Comparison of ENCODE assay signal across 20 mouse cellular contexts in the genomic region with DNA sequence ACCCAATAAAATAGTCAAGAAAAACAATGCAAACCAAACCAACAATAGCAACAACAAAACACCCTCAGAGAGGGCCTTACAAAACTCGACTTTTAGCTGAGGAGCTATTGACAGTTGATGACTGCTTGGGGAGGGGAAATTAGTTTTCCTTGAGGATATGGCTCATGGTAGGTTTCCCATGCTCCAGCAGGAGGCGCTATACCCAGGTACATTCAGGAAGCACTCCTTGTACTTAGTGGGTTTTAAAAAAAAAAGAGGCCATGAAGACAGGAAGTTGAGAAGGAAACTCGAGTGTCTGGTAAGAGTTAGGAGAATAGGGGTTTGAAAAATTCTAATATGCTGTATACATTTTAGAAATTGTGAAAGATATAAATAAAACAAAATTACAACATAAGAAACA.
DNase-seq lines count a peak whose midpoint lies in the region; ATAC-seq and TF ChIP-seq lines count a peak whose summit lies in the region.
"Had no signal": no experiment of that assay in that cellular context is flagged by ENCODE, and none has a peak within 500 bp of the region (broad histone marks: within the 10 kb centered on the region; RNA-seq: fewer than 3 reads in every experiment).

No protein-coding gene starts in this region.

- 72% methylated on average over 3 of the region's 3 CpGs for WGBS in intestine, postnatal 0 days
- WGBS in intestine, embryonic 16.5 days, result 66% methylated on average over 3 of the region's 3 CpGs
- WGBS in liver, embryonic 14.5 days (ENCODE audit: insufficient replicate concordance), result 27% methylated on average over 3 of the region's 3 CpGs

- TF ChIP-seq EP300 in liver, embryonic 14.5 days (IDR thresholded peaks at IDR 0.05; ENCODE audit: low read depth), result no peak
- TF ChIP-seq EP300 in MEL (IDR thresholded peaks at IDR 0.05; ENCODE audit: low read depth in 1 of 2, low read length in 2 of 2), result no peak

- no peak for ATAC-seq in intestine, postnatal 0 days
- no peak for ATAC-seq in intestine, embryonic 16.5 days
- ATAC-seq in liver, embryonic 14.5 days (ENCODE audit: insufficient read depth), result no peak
- ATAC-seq: forebrain, embryonic 13.5 days; hindbrain, embryonic 16.5 days; inflammation-experienced regulatory T-cells, adult 6 months had no signal

- peak; percentile 22; the same call in 1 of the 2 replicates for TF ChIP-seq CTCF in intestine, postnatal 0 days (IDR thresholded peaks at IDR 0.05; ENCODE audit: low read depth)
- peak; percentile 14; the same call in 1 of the 2 replicates for TF ChIP-seq CTCF in liver, embryonic 14.5 days (IDR thresholded peaks at IDR 0.05; ENCODE audit: low read depth)
- peak in 2 of 3 experiments; percentile 14 to 22; a peak in 2 of 6 replicates for TF ChIP-seq CTCF in MEL (IDR thresholded peaks at IDR 0.05 in 2 of 3, conservative IDR thresholded peaks at IDR 0.05 in 1 of 3; ENCODE audit: control insufficient read depth in 1 of 3, insufficient read depth in 1 of 3, low read depth in 2 of 3, low read length in 3 of 3, poor library complexity in 1 of 3, severe bottlenecking in 1 of 3)

- no peak for DNase-seq in liver, embryonic 14.5 days (ENCODE audit: low read depth in 3 of 3, low spot score in 3 of 3)
- DNase-seq in liver (no peak), MEL (ENCODE audit: low read depth, low spot score) (no peak), R1 (ENCODE audit: low read depth, low spot score) (peak; percentile 22)
- no peak for DNase-seq in heart, adult 8-10 months (ENCODE audit: low spot score)
- DNase-seq: adrenal gland, postnatal 10 days; cerebellum, adult 18-20 months; cerebellum, adult 9-11 months; cerebellum, postnatal 36 days; gastrocnemius, postnatal 14 days; heart, postnatal 4 days had no signal

- no peaks in the 10 kb centered on the region for H3K27me3 ChIP-seq in intestine, postnatal 0 days (replicated peaks; ENCODE audit: control insufficient read depth, insufficient read depth, low read length)
- H3K27me3 ChIP-seq in intestine, embryonic 16.5 days (replicated peaks; ENCODE audit: control insufficient read depth, insufficient read depth, low read length), result no peaks in the 10 kb centered on the region
- no peaks in the 10 kb centered on the region for H3K27me3 ChIP-seq in liver, embryonic 14.5 days (ENCODE audit: control insufficient read depth, insufficient read depth, low read length)
- H3K27me3 ChIP-seq in MEL (ENCODE audit: control insufficient read depth in 1 of 2, insufficient read depth in 2 of 2, low read length in 2 of 2), result no peaks in the 10 kb centered on the region
- H3K27me3 ChIP-seq: CH12.LX; embryonic facial prominence, embryonic 13.5 days; forebrain, embryonic 13.5 days; heart, embryonic 13.5 days; hindbrain, embryonic 12.5 days had no signal

- H3K9me3 ChIP-seq in intestine, postnatal 0 days (ENCODE audit: control insufficient read depth), result no peaks in the 10 kb centered on the region
- H3K9me3 ChIP-seq in intestine, embryonic 16.5 days (ENCODE audit: control insufficient read depth, low read length), result no peaks in the 10 kb centered on the region
- no peaks in the 10 kb centered on the region for H3K9me3 ChIP-seq in liver, embryonic 14.5 days (ENCODE audit: control insufficient read depth, low read length)
- no peaks in the 10 kb centered on the region for H3K9me3 ChIP-seq in MEL (replicated peaks; ENCODE audit: insufficient read depth, low read length)
- H3K9me3 ChIP-seq: embryonic facial prominence, embryonic 13.5 days; forebrain, embryonic 13.5 days; heart, embryonic 13.5 days; hindbrain, embryonic 12.5 days had no signal

- no peaks in the 10 kb centered on the region for H3K4me1 ChIP-seq in intestine, postnatal 0 days (replicated peaks; ENCODE audit: control insufficient read depth, insufficient read depth, low read length)
- H3K4me1 ChIP-seq in intestine, embryonic 16.5 days (ENCODE audit: control insufficient read depth, insufficient read depth, low read length), result no peaks in the 10 kb centered on the region
- no peaks in the 10 kb centered on the region for H3K4me1 ChIP-seq in liver, embryonic 14.5 days (replicated peaks; ENCODE audit: control insufficient read depth in 2 of 2, insufficient read depth in 2 of 2, low read length in 1 of 2)
- H3K4me1 ChIP-seq in MEL (ENCODE audit: control insufficient read depth in 1 of 2, insufficient read depth in 2 of 2, low read length in 2 of 2), result no peaks in the 10 kb centered on the region

- no peak overlapping the region for H3K4me2 ChIP-seq in intestine, postnatal 0 days (replicated peaks; ENCODE audit: low read depth)
- no peak overlapping the region for H3K4me2 ChIP-seq in intestine, embryonic 16.5 days (ENCODE audit: low read depth, low read length)
- H3K4me2 ChIP-seq in liver, embryonic 14.5 days (ENCODE audit: low read depth), result no peak overlapping the region
- H3K4me2 ChIP-seq: embryonic facial prominence, embryonic 13.5 days; forebrain, embryonic 13.5 days; heart, embryonic 13.5 days; hindbrain, embryonic 12.5 days had no signal

- no peak for TF ChIP-seq POLR2A in MEL (IDR thresholded peaks at IDR 0.05; ENCODE audit: control insufficient read depth in 1 of 2, insufficient read depth in 1 of 2, low read depth in 1 of 2, low read length in 2 of 2, poor library complexity in 1 of 2)

- no peaks in the 10 kb centered on the region for H3K36me3 ChIP-seq in intestine, postnatal 0 days (ENCODE audit: control insufficient read depth, insufficient read depth)
- H3K36me3 ChIP-seq in intestine, embryonic 16.5 days (ENCODE audit: control insufficient read depth, insufficient read depth, low read length), result no peaks in the 10 kb centered on the region
- H3K36me3 ChIP-seq in liver, embryonic 14.5 days (replicated peaks; ENCODE audit: control insufficient read depth, insufficient read depth, low read depth), result no peaks in the 10 kb centered on the region
- no peaks in the 10 kb centered on the region for H3K36me3 ChIP-seq in MEL (ENCODE audit: control insufficient read depth in 1 of 2, insufficient read depth in 2 of 2, low read length in 2 of 2)
- H3K36me3 ChIP-seq: embryonic facial prominence, embryonic 13.5 days; heart, embryonic 13.5 days; hindbrain, embryonic 12.5 days had no signal

- no peak for TF ChIP-seq RAD21 in MEL (IDR thresholded peaks at IDR 0.05; ENCODE audit: low read depth, low read length)

- no peaks in the 10 kb centered on the region for H3K79me2 ChIP-seq in MEL (ENCODE audit: control insufficient read depth, insufficient read depth, low read length, poor library complexity)

- no peak overlapping the region for H3K9ac ChIP-seq in intestine, postnatal 0 days (ENCODE audit: low read depth, low read length)
- H3K9ac ChIP-seq in intestine, embryonic 16.5 days (ENCODE audit: low read depth, low read length), result no peak overlapping the region
- H3K9ac ChIP-seq in liver, embryonic 14.5 days (replicated peaks), result no peak overlapping the region
- H3K9ac ChIP-seq in MEL (ENCODE audit: control insufficient read depth, low read depth, low read length, poor library complexity, severe bottlenecking), result no peak overlapping the region
- H3K9ac ChIP-seq: embryonic facial prominence, embryonic 13.5 days; forebrain, embryonic 13.5 days; heart, embryonic 13.5 days; hindbrain, embryonic 12.5 days had no signal

- H3K4me3 ChIP-seq in intestine, postnatal 0 days (ENCODE audit: low read depth, low read length), result no peak overlapping the region
- H3K4me3 ChIP-seq in intestine, embryonic 16.5 days (ENCODE audit: low read length), result no peak overlapping the region
- H3K4me3 ChIP-seq in liver, embryonic 14.5 days (ENCODE audit: insufficient read depth in 1 of 2, low read depth in 2 of 2, low read length in 2 of 2), result no peak overlapping the region
- no peak overlapping the region for H3K4me3 ChIP-seq in MEL (ENCODE audit: control insufficient read depth in 1 of 2, insufficient read depth in 1 of 2, low read depth in 2 of 2, low read length in 2 of 2)
- H3K4me3 ChIP-seq: embryonic facial prominence, embryonic 13.5 days; forebrain, embryonic 13.5 days; heart, embryonic 13.5 days; hindbrain, embryonic 12.5 days had no signal

- no peak overlapping the region for H3K27ac ChIP-seq in intestine, postnatal 0 days (ENCODE audit: low read depth, low read length)
- H3K27ac ChIP-seq in intestine, embryonic 16.5 days (ENCODE audit: low read length), result no peak overlapping the region
- no peak overlapping the region for H3K27ac ChIP-seq in liver, embryonic 14.5 days
- no peak overlapping the region for H3K27ac ChIP-seq in MEL (ENCODE audit: control insufficient read depth, low read depth, low read length)
- H3K27ac ChIP-seq: embryonic facial prominence, embryonic 13.5 days; forebrain, embryonic 13.5 days; heart, embryonic 13.5 days; hindbrain, embryonic 12.5 days had no signal

TF ChIP-seq in MEL, 35 proteins besides CTCF, POLR2A, EP300 and RAD21:
- TF ChIP-seq CHD2 (IDR thresholded peaks at IDR 0.05; ENCODE audit: low read length) (no peak), GABPA (IDR thresholded peaks at IDR 0.05; ENCODE audit: low read depth, low read length) (no peak), SMC3 (IDR thresholded peaks at IDR 0.05; ENCODE audit: low read depth, low read length) (0 out of 2 replicates have a peak, but pooled peaks have one; percentile 5), USF1 (IDR thresholded peaks at IDR 0.05; ENCODE audit: low read depth, low read length) (no peak), MAFK (IDR thresholded peaks at IDR 0.05; ENCODE audit: borderline replicate concordance, low read depth, low read length) (no peak), ZNF384 (IDR thresholded peaks at IDR 0.05; ENCODE audit: low read depth, low read length) (peak; percentile 64; the same call in 1 of the 2 replicates), MAX (IDR thresholded peaks at IDR 0.05; ENCODE audit: low read length) (no peak), ZC3H11A (IDR thresholded peaks at IDR 0.05; ENCODE audit: low read depth, low read length) (no peak)
